Mouse (Mus musculus): Measurements from ENCODE around the gene Nup188.

DNA sequence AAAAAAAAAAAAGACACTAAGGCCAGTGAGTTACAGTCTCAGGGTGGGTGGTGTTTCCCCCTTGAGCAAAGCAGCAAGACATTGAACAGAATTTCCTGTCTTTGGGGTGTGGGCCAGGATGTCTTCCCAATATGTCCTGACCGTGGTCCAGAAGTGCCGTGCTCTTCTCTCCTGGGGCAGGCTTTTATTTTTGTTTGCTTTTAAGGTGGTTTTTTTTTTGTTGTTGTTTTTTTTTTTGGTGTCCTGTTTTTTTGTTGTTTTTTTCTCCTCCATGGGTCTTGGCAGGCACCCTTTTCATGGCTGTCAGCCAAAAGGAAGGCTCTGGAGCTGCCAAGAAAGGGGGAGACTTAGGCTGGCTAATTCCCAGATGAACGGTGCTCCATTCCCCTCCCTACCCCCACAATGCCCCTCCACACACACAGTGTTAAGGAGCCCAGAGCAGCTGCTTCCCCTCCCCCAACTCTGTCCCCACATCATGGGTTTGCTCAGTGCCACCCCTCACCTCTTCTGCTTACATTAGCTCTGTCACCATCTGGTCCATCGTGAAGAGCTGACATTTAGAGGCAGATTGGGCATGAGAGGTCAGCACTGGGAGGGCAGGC, 23.3 kb upstream of the Nup188 start:
- TF ChIP-seq CTCF (IDR thresholded peaks at IDR 0.05; ENCODE audit: low read depth, low read length) (no peak), GATA1 (IDR thresholded peaks at IDR 0.05; ENCODE audit: borderline replicate concordance, low read length) (no peak), TAL1 (conservative IDR thresholded peaks at IDR 0.05; ENCODE audit: low read depth, low read length) (no peak), POLR2AphosphoS5 (IDR thresholded peaks at IDR 0.05; ENCODE audit: insufficient replicate concordance, low read depth, low read length) (no peak)

Data from G1E (cell line).